Mouse (Mus musculus) liver, adult 2 months (tissue): Measurements from ENCODE around the gene Syt13.

Source experiments
- CTCF ChIP-seq: fragments of 200-500 bp; IDR thresholded peaks from 2 replicates; pipeline ENCODE4 v1.5.1; 2011; ENCODE audit warnings: low read depth, low read length, control low read depth
- POLR2A ChIP-seq: fragments of 200-500 bp; IDR thresholded peaks from 2 replicates; pipeline ENCODE4 v1.6.1; 2011; ENCODE audit warnings: low read length, control low read depth; ENCODE audit not compliant: insufficient read depth; ENCODE audit errors: extremely low read depth

- no peak for TF ChIP-seq POLR2A
- TF ChIP-seq CTCF, result no peak
Measured at GRCm38 (mm10) chr2:92933379-92933778, 18.5 kb downstream of the Syt13 start.
